Mouse (Mus musculus) heart, postnatal 0 days (tissue): ENCODE data around the gene Clmp. TPM values are rescaled to one million over a fixed set of nuclear protein-coding genes. Genes with fewer than 3 reads are reported as not detected.

Experiments used
- ATAC-seq: fragments of 200-750 bp; cut with Nextera tagmentation; 2 replicates; pipeline ENCODE4 v1.8.0; 2017; ENCODE audit warnings: low read depth, moderate number of reproducible peaks, moderate library complexity; ENCODE audit not compliant: insufficient read depth
- DNase-seq: peaks from one replicate; pipeline ENCODE4 v3.0.0-alpha.2; 2016; ENCODE audit warnings: low spot score
- H3K27ac ChIP-seq: fragments of 300-500 bp; sonication (generic); 2 replicates; pipeline ENCODE4 v1.5.1; 2014; ENCODE audit warnings: low read depth, mild to moderate bottlenecking
- H3K27me3 ChIP-seq: fragments of 300-500 bp; sonication (generic); 2 replicates; pipeline ENCODE4 v1.6.1; 2014; ENCODE audit warnings: low read length, mixed read lengths; ENCODE audit not compliant: control insufficient read depth, insufficient read depth
- H3K36me3 ChIP-seq: fragments of 300-500 bp; sonication (generic); replicated peaks from 2 replicates; pipeline ENCODE4 v1.6.1; 2014; ENCODE audit warnings: low read length, mixed read lengths; ENCODE audit not compliant: control insufficient read depth, insufficient read depth
- H3K4me1 ChIP-seq: fragments of 300-500 bp; sonication (generic); 2 replicates; pipeline ENCODE4 v1.6.1; 2014; ENCODE audit warnings: antibody characterized with exemption; ENCODE audit not compliant: control insufficient read depth, insufficient read depth
- H3K4me2 ChIP-seq: fragments of 300-500 bp; sonication (generic); 2 replicates; pipeline ENCODE4 v1.6.1; 2014; ENCODE audit warnings: low read depth, mild to moderate bottlenecking, low read length, moderate library complexity
- H3K4me3 ChIP-seq: fragments of 300-500 bp; sonication (generic); 2 replicates; pipeline ENCODE4 v1.5.1; 2014; ENCODE audit warnings: low read depth, low read length
- H3K9ac ChIP-seq: fragments of 300-500 bp; sonication (generic); replicated peaks from 2 replicates; pipeline ENCODE4 v1.6.1; 2014; ENCODE audit warnings: low read depth, low read length, mixed read lengths
- H3K9me3 ChIP-seq: fragments of 300-500 bp; sonication (generic); replicated peaks from 2 replicates; pipeline ENCODE4 v1.6.1; 2016; ENCODE audit warnings: low read length; ENCODE audit not compliant: control insufficient read depth
- CTCF ChIP-seq: IDR thresholded peaks from 2 replicates; pipeline ENCODE4 v1.5.1; 2016; ENCODE audit warnings: antibody characterized with exemption, control low read depth, low read depth
- EP300 ChIP-seq: IDR thresholded peaks from 2 replicates; pipeline ENCODE4 v1.6.1; 2016; ENCODE audit warnings: antibody characterized with exemption, low read depth
- WGBS: fragments of 180-500 bp; shearing (Covaris S2); extraction: QIAGEN DNeasy Blood & Tissue Kit; methylation state at CpG from one replicate; pipeline ENCODE4 v1.1.7; 2014; 5-methylcytosine and 5-hydroxymethylcytosine counted together
- polyA plus RNA-seq: library from polyadenylated mRNA; unstranded; fragments of >200 nt; fragmentation: Nextera tagmentation; extraction: Ambion mirVana; gene quantifications from 2 replicates; pipeline ENCODE4 v1.2.1, GENCODE M21; 2015
- total RNA-seq: library from RNA; depleted of rRNA; stranded (reverse); fragments of >200 nt; gene quantifications from 2 replicates; pipeline ENCODE4 v1.2.3, GENCODE M21; 2014; ENCODE audit warnings: low replicate concordance

The Clmp gene
- total and polyA plus RNA-seq, 2 experiments from 2014 or later, result 2.5 to 4.7 TPM

DNA sequence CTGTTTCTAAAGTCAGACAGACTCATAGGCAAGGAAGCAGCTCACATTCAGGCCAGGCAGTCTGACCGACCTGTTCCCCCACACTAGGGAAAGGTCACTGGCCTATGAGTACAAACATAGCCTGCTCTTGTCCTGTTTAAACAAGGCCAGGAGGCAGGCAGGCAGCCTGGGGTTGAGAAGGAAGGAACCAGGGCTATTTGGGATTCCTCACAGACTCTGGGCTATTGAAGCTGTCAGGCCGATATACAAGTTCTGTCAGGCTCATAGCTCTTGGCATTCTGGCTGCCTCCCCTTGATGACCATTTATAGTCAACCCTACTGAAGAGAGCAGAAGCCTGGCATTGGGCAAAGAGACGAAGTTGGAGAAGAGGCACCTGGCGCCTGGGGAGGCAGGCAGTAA, 25.9 kb downstream of the Clmp start:
- H3K36me3 ChIP-seq, result no peaks in the 10 kb centered on the region
- H3K27me3 ChIP-seq, result no peaks in the 10 kb centered on the region
- no peak overlapping the region for H3K4me2 ChIP-seq
- peak; percentile 60 for DNase-seq
- TF ChIP-seq EP300, result no peak
- no peak for TF ChIP-seq CTCF
- WGBS, result 42% methylated on average over 4 of the region's 4 CpGs
- peaks cover 4% of the 10 kb centered on the region; the same call in 1 of the 2 replicates for H3K4me1 ChIP-seq
- H3K9me3 ChIP-seq, result no peaks in the 10 kb centered on the region
- ATAC-seq, result peak; percentile 64
- no peak overlapping the region for H3K4me3 ChIP-seq
- H3K27ac ChIP-seq, result peak overlapping the region; percentile 71
- 0 out of 2 replicates have a peak overlapping the region, but pooled peaks have one; percentile 0 for H3K9ac ChIP-seq

GRCm38 (mm10) chr9:40717182-40717874, 31.6 kb downstream of the Clmp start:
- Histone ChIP-seq H3K36me3 (no peaks in the 10 kb centered on the region), H3K27ac (no peak overlapping the region), H3K4me2 (no peak overlapping the region), H3K9ac (no peak overlapping the region), H3K4me3 (no peak overlapping the region), H3K4me1 (no peaks in the 10 kb centered on the region), H3K27me3 (no peaks in the 10 kb centered on the region), H3K9me3 (no peaks in the 10 kb centered on the region)
- WGBS, result 59% methylated on average over 18 of the region's 18 CpGs
- no peak for TF ChIP-seq CTCF
- no peak for TF ChIP-seq EP300
- DNase-seq, result no peak
- ATAC-seq, result no peak; the same call in 1 of the 2 replicates

DNA sequence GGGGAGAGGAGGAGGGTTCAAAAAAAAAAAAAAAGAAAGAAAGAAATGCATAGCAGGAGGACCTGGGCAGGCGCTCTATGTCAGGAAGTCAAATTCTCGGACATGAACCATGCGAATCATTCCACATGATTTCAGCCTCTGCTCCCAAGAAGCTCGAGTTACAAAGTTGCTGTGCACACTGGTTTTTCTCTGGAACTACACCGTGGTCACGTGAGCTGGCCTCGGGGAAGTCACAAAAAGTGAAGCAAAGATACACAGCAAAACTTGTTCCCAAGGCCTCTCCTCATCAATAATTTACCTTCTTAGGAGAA, 32.1 kb downstream of the Clmp start:
- WGBS, result 28% methylated on average over 7 of the region's 7 CpGs
- DNase-seq (peak; percentile 18), ATAC-seq (no peak)
- no peaks in the 10 kb centered on the region for H3K36me3 ChIP-seq
- H3K27me3 ChIP-seq, result no peaks in the 10 kb centered on the region
- no peak overlapping the region for H3K4me2 ChIP-seq
- no peak overlapping the region for H3K9ac ChIP-seq
- no peak overlapping the region for H3K27ac ChIP-seq
- no peak overlapping the region for H3K4me3 ChIP-seq
- no peaks in the 10 kb centered on the region for H3K4me1 ChIP-seq
- no peaks in the 10 kb centered on the region for H3K9me3 ChIP-seq
- no peak for TF ChIP-seq CTCF
- no peak for TF ChIP-seq EP300

GRCm38 (mm10) chr9:40720881-40721280, 35.1 kb downstream of the Clmp start:
- 47% methylated on average over 7 of the region's 7 CpGs for WGBS
- Histone ChIP-seq H3K4me3 (no peak overlapping the region), H3K9ac (no peak overlapping the region), H3K27me3 (no peaks in the 10 kb centered on the region), H3K9me3 (no peaks in the 10 kb centered on the region), H3K4me1 (no peaks in the 10 kb centered on the region), H3K27ac (no peak overlapping the region), H3K4me2 (no peak overlapping the region), H3K36me3 (no peaks in the 10 kb centered on the region)
- ATAC-seq (no peak), DNase-seq (no peak)
- TF ChIP-seq CTCF (no peak), EP300 (no peak)

DNA sequence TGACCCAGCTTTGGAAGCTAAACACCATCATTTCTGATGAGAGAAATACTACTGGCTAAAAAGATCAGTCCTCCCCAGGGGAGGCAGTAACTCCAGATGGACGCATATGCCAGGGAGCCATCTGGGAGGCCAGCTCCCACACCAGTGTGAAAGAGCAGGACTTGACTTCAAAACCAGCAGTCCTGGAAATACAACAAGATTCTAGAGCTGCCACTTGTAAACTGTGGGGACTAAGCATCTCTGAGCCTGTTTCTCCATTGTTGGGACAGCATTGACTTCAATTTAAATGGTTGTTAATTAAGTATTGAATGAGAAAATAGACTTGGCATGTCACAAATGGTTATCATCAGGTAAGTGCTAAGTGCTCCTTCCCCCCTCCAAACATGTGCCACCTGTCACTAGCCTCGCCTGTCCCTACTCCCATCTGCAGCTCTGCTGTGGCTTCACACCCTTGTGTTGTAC, 37.6 kb downstream of the Clmp start:
- TF ChIP-seq CTCF (no peak), EP300 (no peak)
- Histone ChIP-seq H3K27me3 (no peaks in the 10 kb centered on the region), H3K9me3 (no peaks in the 10 kb centered on the region), H3K36me3 (no peaks in the 10 kb centered on the region), H3K4me1 (no peaks in the 10 kb centered on the region), H3K9ac (no peak overlapping the region), H3K4me3 (no peak overlapping the region), H3K27ac (no peak overlapping the region), H3K4me2 (no peak overlapping the region)
- ATAC-seq, result no peak
- 60% methylated on average over 2 of the region's 2 CpGs for WGBS
- DNase-seq, result no peak

GRCm38 (mm10) chr9:40724978-40725377, 39.2 kb downstream of the Clmp start:
- Histone ChIP-seq H3K27me3 (no peaks in the 10 kb centered on the region), H3K9ac (no peak overlapping the region), H3K27ac (no peak overlapping the region), H3K36me3 (no peaks in the 10 kb centered on the region), H3K4me3 (no peak overlapping the region), H3K4me2 (no peak overlapping the region), H3K9me3 (no peaks in the 10 kb centered on the region), H3K4me1 (no peaks in the 10 kb centered on the region)
- DNase-seq (no peak), ATAC-seq (no peak)
- no peak for TF ChIP-seq CTCF
- TF ChIP-seq EP300, result no peak
- WGBS, result 70% methylated on average over 5 of the region's 5 CpGs
